Mouse (Mus musculus): Measurements from ENCODE around the gene Zfhx3. TPM values are rescaled to one million over a fixed set of nuclear protein-coding genes. Genes with fewer than 3 reads are reported as not detected.
A peak's percentile ranks its signal among the peaks of the same experiment; 100 is the strongest.

Zfhx3 gene
- polyA plus RNA-seq, 1 experiment from 2014 or later: 7.4 TPM

- Histone ChIP-seq H3K4me1 (replicated peaks) (peaks cover 51% of the 10 kb centered on the region), H3K27me3 (replicated peaks) (no peaks in the 10 kb centered on the region), H3K4me2 (no peak overlapping the region), H3K9ac (no peak overlapping the region), H3K27ac (ENCODE audit: poor library complexity, severe bottlenecking) (peak overlapping the region; percentile 38; the same call in 1 of the 2 replicates), H3K9me3 (replicated peaks) (no peaks in the 10 kb centered on the region), H3K4me3 (no peak overlapping the region), H3K36me3 (no peaks in the 10 kb centered on the region)
- ATAC-seq (ENCODE audit: insufficient number of reproducible peaks, low FRiP score): no peak
- WGBS: 54% methylated on average over 6 of the region's 6 CpGs
Measured at GRCm38 (mm10) chr8:108706848-108707541, 764.6 kb downstream of the Zfhx3 start.

- no peaks in the 10 kb centered on the region for H3K9me3 ChIP-seq (replicated peaks)
- WGBS: 39% methylated on average over 5 of the region's 5 CpGs
- H3K27ac ChIP-seq (ENCODE audit: poor library complexity, severe bottlenecking): peak overlapping the region; percentile 38; the same call in 1 of the 2 replicates
- H3K4me2 ChIP-seq: no peak overlapping the region
- ATAC-seq (ENCODE audit: insufficient number of reproducible peaks, low FRiP score): no peak
- H3K27me3 ChIP-seq (replicated peaks): no peaks in the 10 kb centered on the region
- H3K36me3 ChIP-seq: no peaks in the 10 kb centered on the region
- no peak overlapping the region for H3K4me3 ChIP-seq
- H3K9ac ChIP-seq: no peak overlapping the region
- peaks cover 59% of the 10 kb centered on the region for H3K4me1 ChIP-seq (replicated peaks)
Measured at GRCm38 (mm10) chr8:108707576-108708281, 765.3 kb downstream of the Zfhx3 start.

- Histone ChIP-seq H3K27ac (ENCODE audit: poor library complexity, severe bottlenecking) (0 out of 2 replicates have a peak overlapping the region, but pooled peaks have one; percentile 54), H3K9me3 (replicated peaks) (no peaks in the 10 kb centered on the region), H3K27me3 (replicated peaks) (no peaks in the 10 kb centered on the region), H3K9ac (no peak overlapping the region), H3K4me3 (no peak overlapping the region), H3K36me3 (no peaks in the 10 kb centered on the region), H3K4me2 (peak overlapping the region; percentile 2; the same call in 1 of the 2 replicates), H3K4me1 (replicated peaks) (peaks cover 70% of the 10 kb centered on the region)
- WGBS: 38% methylated on average over 8 of the region's 8 CpGs
- no peak for ATAC-seq (ENCODE audit: insufficient number of reproducible peaks, low FRiP score)
Measured at GRCm38 (mm10) chr8:108708833-108709387, 766.5 kb downstream of the Zfhx3 start.

- Histone ChIP-seq H3K9me3 (replicated peaks) (no peaks in the 10 kb centered on the region), H3K4me2 (0 out of 2 replicates have a peak overlapping the region, but pooled peaks have one; percentile 2), H3K9ac (no peak overlapping the region), H3K27me3 (replicated peaks) (no peaks in the 10 kb centered on the region), H3K36me3 (no peaks in the 10 kb centered on the region), H3K4me1 (replicated peaks) (peaks cover 75% of the 10 kb centered on the region), H3K4me3 (no peak overlapping the region), H3K27ac (ENCODE audit: poor library complexity, severe bottlenecking) (peak overlapping the region; percentile 54; the same call in 1 of the 2 replicates)
- 62% methylated on average over 2 of the region's 2 CpGs for WGBS
- ATAC-seq (ENCODE audit: insufficient number of reproducible peaks, low FRiP score): no peak
Measured at GRCm38 (mm10) chr8:108709441-108709840, 767.0 kb downstream of the Zfhx3 start.

- Histone ChIP-seq H3K36me3 (no peaks in the 10 kb centered on the region), H3K9ac (no peak overlapping the region), H3K27me3 (replicated peaks) (no peaks in the 10 kb centered on the region), H3K27ac (ENCODE audit: poor library complexity, severe bottlenecking) (peak overlapping the region; percentile 63; the same call in 1 of the 2 replicates), H3K4me1 (replicated peaks) (peaks cover 75% of the 10 kb centered on the region), H3K4me3 (no peak overlapping the region), H3K4me2 (peak overlapping the region; percentile 22; the same call in 1 of the 2 replicates), H3K9me3 (replicated peaks) (no peaks in the 10 kb centered on the region)
- ATAC-seq (ENCODE audit: insufficient number of reproducible peaks, low FRiP score): no peak
- 30% methylated on average over 13 of the region's 13 CpGs for WGBS
Measured at GRCm38 (mm10) chr8:108709928-108710606, 767.6 kb downstream of the Zfhx3 start.

- Histone ChIP-seq H3K4me3 (no peak overlapping the region), H3K27me3 (replicated peaks) (no peaks in the 10 kb centered on the region), H3K9me3 (replicated peaks) (no peaks in the 10 kb centered on the region), H3K27ac (ENCODE audit: poor library complexity, severe bottlenecking) (peak overlapping the region; percentile 76; the same call in 1 of the 2 replicates), H3K36me3 (no peaks in the 10 kb centered on the region), H3K4me1 (replicated peaks) (peaks cover 81% of the 10 kb centered on the region), H3K4me2 (peak overlapping the region; percentile 54), H3K9ac (peak overlapping the region; percentile 47; the same call in 1 of the 2 replicates)
- WGBS: 14% methylated on average over 8 of the region's 8 CpGs
- ATAC-seq (ENCODE audit: insufficient number of reproducible peaks, low FRiP score): no peak
Measured at GRCm38 (mm10) chr8:108710607-108711489, 768.4 kb downstream of the Zfhx3 start.

- peak overlapping the region; percentile 76; the same call in 1 of the 2 replicates for H3K27ac ChIP-seq (ENCODE audit: poor library complexity, severe bottlenecking)
- ATAC-seq (ENCODE audit: insufficient number of reproducible peaks, low FRiP score): no peak
- 40% methylated on average over 5 of the region's 5 CpGs for WGBS
- peak overlapping the region; percentile 47 for H3K9ac ChIP-seq
- peaks cover 85% of the 10 kb centered on the region for H3K4me1 ChIP-seq (replicated peaks)
- no peaks in the 10 kb centered on the region for H3K9me3 ChIP-seq (replicated peaks)
- H3K36me3 ChIP-seq: no peaks in the 10 kb centered on the region
- peak overlapping the region; percentile 54; the same call in 1 of the 2 replicates for H3K4me2 ChIP-seq
- H3K4me3 ChIP-seq: no peak overlapping the region
- no peaks in the 10 kb centered on the region for H3K27me3 ChIP-seq (replicated peaks)
Measured at GRCm38 (mm10) chr8:108711490-108711793, 769.0 kb downstream of the Zfhx3 start.

GRCm38 (mm10) chr8:108712001-108712411, 769.6 kb downstream of the Zfhx3 start:
- no peak for ATAC-seq (ENCODE audit: insufficient number of reproducible peaks, low FRiP score)
- H3K27me3 ChIP-seq (replicated peaks): no peaks in the 10 kb centered on the region
- 9% methylated on average over 14 of the region's 14 CpGs for WGBS
- peak overlapping the region; percentile 47 for H3K9ac ChIP-seq
- H3K9me3 ChIP-seq (replicated peaks): no peaks in the 10 kb centered on the region
- H3K27ac ChIP-seq (ENCODE audit: poor library complexity, severe bottlenecking): peak overlapping the region; percentile 76
- H3K36me3 ChIP-seq: no peaks in the 10 kb centered on the region
- peak overlapping the region; percentile 54 for H3K4me2 ChIP-seq
- peak overlapping the region; percentile 1; the same call in 1 of the 2 replicates for H3K4me3 ChIP-seq
- peaks cover 85% of the 10 kb centered on the region for H3K4me1 ChIP-seq (replicated peaks)

GRCm38 (mm10) chr8:108712607-108713006, 770.2 kb downstream of the Zfhx3 start:
- no peaks in the 10 kb centered on the region for H3K36me3 ChIP-seq
- ATAC-seq (ENCODE audit: insufficient number of reproducible peaks, low FRiP score): no peak
- peak overlapping the region; percentile 47 for H3K9ac ChIP-seq
- 34% methylated on average over 4 of the region's 4 CpGs for WGBS
- H3K4me1 ChIP-seq (replicated peaks): peaks cover 85% of the 10 kb centered on the region
- no peak overlapping the region for H3K4me3 ChIP-seq
- peak overlapping the region; percentile 76 for H3K27ac ChIP-seq (ENCODE audit: poor library complexity, severe bottlenecking)
- H3K9me3 ChIP-seq (replicated peaks): no peaks in the 10 kb centered on the region
- H3K4me2 ChIP-seq: peak overlapping the region; percentile 54
- H3K27me3 ChIP-seq (replicated peaks): no peaks in the 10 kb centered on the region

All from heart, embryonic 12.5 days (tissue).